Mouse (Mus musculus) spleen, postnatal 4 days (tissue): ENCODE measurements around the gene Myb.

ENCODE experiments used
- DNase-seq, 2 experiments: peaks; one replicate each; pipeline ENCODE4 v3.0.0; 2022; ENCODE audit warnings: low spot score in 2 of 2

The Myb gene

GRCm38 (mm10) chr10:21160537-21161358 is at the start of gene Myb:
Gene Myb, minus strand, starts transcription at chr10:21160984.
- peak; percentile 81 to 90 for DNase-seq

GRCm38 (mm10) chr10:21207378-21207777 is 46.6 kb upstream of the Myb start:
- no peak for DNase-seq

- no peak for DNase-seq
Measured at GRCm38 (mm10) chr10:21206232-21206631, 45.4 kb upstream of the Myb start.

- no peak for DNase-seq
Measured at GRCm38 (mm10) chr10:21204496-21205085, 43.8 kb upstream of the Myb start.

- DNase-seq, result no peak
Measured at GRCm38 (mm10) chr10:21203886-21204285, 43.1 kb upstream of the Myb start.

GRCm38 (mm10) chr10:21203461-21203860 is 42.7 kb upstream of the Myb start:
- DNase-seq, result no peak

GRCm38 (mm10) chr10:21200761-21201160 is 40.0 kb upstream of the Myb start:
- DNase-seq, result no peak

GRCm38 (mm10) chr10:21200322-21200721 is 39.5 kb upstream of the Myb start:
- no peak for DNase-seq

- DNase-seq, result peak; percentile 75 to 79
Measured at GRCm38 (mm10) chr10:21196646-21197116, 35.9 kb upstream of the Myb start.

- peak in 1 of 2 experiments; percentile 8 for DNase-seq
Measured at GRCm38 (mm10) chr10:21195597-21195996, 34.8 kb upstream of the Myb start.

GRCm38 (mm10) chr10:21193935-21194505 is 33.2 kb upstream of the Myb start:
- no peak for DNase-seq

GRCm38 (mm10) chr10:21193088-21193934 is 32.5 kb upstream of the Myb start:
- no peak for DNase-seq

- DNase-seq, result peak in 1 of 2 experiments; percentile 41
Measured at GRCm38 (mm10) chr10:21192436-21192835, 31.7 kb upstream of the Myb start.

GRCm38 (mm10) chr10:21189756-21190397 is 29.1 kb upstream of the Myb start:
- DNase-seq, result no peak

- DNase-seq, result no peak
Measured at GRCm38 (mm10) chr10:21189275-21189601, 28.5 kb upstream of the Myb start.

GRCm38 (mm10) chr10:21188564-21189274 is 27.9 kb upstream of the Myb start:
- peak; percentile 58 to 75 for DNase-seq

GRCm38 (mm10) chr10:21187847-21188246 is 27.1 kb upstream of the Myb start:
- no peak for DNase-seq

- no peak for DNase-seq
Measured at GRCm38 (mm10) chr10:21186733-21187132, 25.9 kb upstream of the Myb start.

- DNase-seq, result no peak
Measured at GRCm38 (mm10) chr10:21178711-21179110, 17.9 kb upstream of the Myb start.

GRCm38 (mm10) chr10:21178281-21178680 is 17.5 kb upstream of the Myb start:
- no peak for DNase-seq
